Mouse (Mus musculus): ENCODE measurements around the gene Rasl2-9. TPM values are rescaled to one million over a fixed set of nuclear protein-coding genes. Genes with fewer than 3 reads are reported as not detected.

Rasl2-9 gene
- polyA plus RNA-seq, 2 experiments, result 0.34 to 0.43 TPM

DNA sequence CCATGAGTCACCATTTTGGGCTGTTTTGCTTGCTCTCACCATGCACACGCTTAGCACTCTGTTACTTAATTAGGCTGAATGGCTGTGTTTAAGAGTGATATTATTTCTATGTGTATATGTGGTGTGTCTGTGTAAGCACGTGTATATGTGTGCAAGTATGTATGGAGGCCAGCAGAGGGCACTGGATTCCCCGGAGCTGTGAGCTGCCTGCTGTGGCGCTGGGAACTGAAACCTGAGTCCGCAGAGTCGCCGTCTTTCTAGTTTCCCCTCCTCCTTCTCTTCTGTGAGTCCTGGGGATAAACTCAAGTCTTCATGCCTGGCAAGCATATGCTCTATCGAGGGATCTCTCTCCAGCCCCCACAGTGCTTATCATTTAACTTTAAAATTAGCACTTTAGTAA is 16.4 kb downstream of the Rasl2-9 start:
- Histone ChIP-seq H3K4me2 (replicated peaks; ENCODE audit: low read depth, low read length, severe bottlenecking) (no peak overlapping the region), H3K27me3 (ENCODE audit: control insufficient read depth, insufficient read depth, low read length) (no peaks in the 10 kb centered on the region), H3K36me3 (ENCODE audit: control insufficient read depth, insufficient read depth, low read length) (no peaks in the 10 kb centered on the region), H3K4me1 (ENCODE audit: control insufficient read depth, insufficient read depth, low read length) (no peaks in the 10 kb centered on the region), H3K4me3 (replicated peaks; ENCODE audit: low read length) (no peak overlapping the region), H3K9ac (ENCODE audit: low read depth, low read length, severe bottlenecking) (no peak overlapping the region), H3K27ac (replicated peaks; ENCODE audit: low read depth, low read length) (no peak overlapping the region), H3K9me3 (ENCODE audit: control insufficient read depth, low read length) (0 out of 2 replicates have a peak, but pooled peaks cover 4% of the 10 kb centered on the region)
- ATAC-seq (ENCODE audit: low FRiP score, low read depth) (no peak), DNase-seq (ENCODE audit: low spot score) (no peak)
- TF ChIP-seq POLR2A (IDR thresholded peaks at IDR 0.05; ENCODE audit: borderline replicate concordance, extremely low read depth, insufficient read depth, insufficient read length), result no peak
- 89% methylated on average over 8 of the region's 8 CpGs for WGBS

DNA sequence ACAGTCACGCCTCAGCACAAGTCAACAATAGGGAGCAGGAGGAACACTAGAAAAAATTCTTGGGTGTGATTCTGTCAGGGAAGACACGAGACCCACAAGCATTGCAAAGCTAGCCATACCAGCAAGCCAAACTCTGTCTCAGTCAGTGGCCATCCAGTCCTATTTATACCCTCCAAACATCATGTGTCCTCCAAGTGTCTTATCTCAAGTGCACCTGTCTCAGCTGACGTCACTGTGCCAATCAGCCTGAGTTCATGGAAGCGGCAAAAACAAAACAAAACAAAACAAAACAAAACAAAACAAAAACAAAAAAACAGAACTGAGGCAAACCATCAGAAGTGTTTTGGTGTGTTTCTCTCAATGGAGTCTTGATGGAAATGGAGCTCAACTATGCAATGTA is 17.5 kb downstream of the Rasl2-9 start:
- ATAC-seq (ENCODE audit: low FRiP score, low read depth) (no peak), DNase-seq (ENCODE audit: low spot score) (no peak)
- H3K4me1 ChIP-seq (ENCODE audit: control insufficient read depth, insufficient read depth, low read length), result no peaks in the 10 kb centered on the region
- no peaks in the 10 kb centered on the region for H3K27me3 ChIP-seq (ENCODE audit: control insufficient read depth, insufficient read depth, low read length)
- no peak overlapping the region for H3K4me2 ChIP-seq (replicated peaks; ENCODE audit: low read depth, low read length, severe bottlenecking)
- H3K9me3 ChIP-seq (ENCODE audit: control insufficient read depth, low read length), result 0 out of 2 replicates have a peak, but pooled peaks cover 4% of the 10 kb centered on the region
- no peak overlapping the region for H3K4me3 ChIP-seq (replicated peaks; ENCODE audit: low read length)
- no peak overlapping the region for H3K9ac ChIP-seq (ENCODE audit: low read depth, low read length, severe bottlenecking)
- H3K36me3 ChIP-seq (ENCODE audit: control insufficient read depth, insufficient read depth, low read length), result no peaks in the 10 kb centered on the region
- WGBS, result 86% methylated on average over 4 of the region's 4 CpGs
- H3K27ac ChIP-seq (replicated peaks; ENCODE audit: low read depth, low read length), result no peak overlapping the region
- TF ChIP-seq POLR2A (IDR thresholded peaks at IDR 0.05; ENCODE audit: borderline replicate concordance, extremely low read depth, insufficient read depth, insufficient read length), result no peak

DNA sequence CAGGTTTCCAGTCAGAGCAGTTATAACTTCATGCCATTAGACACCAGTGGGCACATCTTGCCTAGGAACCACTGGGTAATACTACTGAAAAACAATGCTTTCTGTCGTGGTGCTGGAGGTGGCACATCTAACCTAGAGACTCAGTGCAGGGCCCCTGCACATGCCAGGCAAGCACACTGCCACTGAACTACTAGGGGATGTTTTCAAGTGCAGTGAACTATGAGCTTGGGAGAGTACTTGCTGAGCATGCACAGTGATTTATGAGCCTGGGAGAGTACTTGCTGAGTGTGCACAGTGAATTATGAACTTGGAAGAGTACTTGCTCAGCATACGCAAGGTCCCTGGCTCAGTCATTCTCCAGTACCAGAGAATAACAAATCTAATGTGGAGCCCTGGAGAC is 23.2 kb downstream of the Rasl2-9 start:
- WGBS, result 87% methylated on average over 2 of the region's 2 CpGs
- no peak for TF ChIP-seq POLR2A (IDR thresholded peaks at IDR 0.05; ENCODE audit: borderline replicate concordance, extremely low read depth, insufficient read depth, insufficient read length)
- no peak for ATAC-seq (ENCODE audit: low FRiP score, low read depth)

DNA sequence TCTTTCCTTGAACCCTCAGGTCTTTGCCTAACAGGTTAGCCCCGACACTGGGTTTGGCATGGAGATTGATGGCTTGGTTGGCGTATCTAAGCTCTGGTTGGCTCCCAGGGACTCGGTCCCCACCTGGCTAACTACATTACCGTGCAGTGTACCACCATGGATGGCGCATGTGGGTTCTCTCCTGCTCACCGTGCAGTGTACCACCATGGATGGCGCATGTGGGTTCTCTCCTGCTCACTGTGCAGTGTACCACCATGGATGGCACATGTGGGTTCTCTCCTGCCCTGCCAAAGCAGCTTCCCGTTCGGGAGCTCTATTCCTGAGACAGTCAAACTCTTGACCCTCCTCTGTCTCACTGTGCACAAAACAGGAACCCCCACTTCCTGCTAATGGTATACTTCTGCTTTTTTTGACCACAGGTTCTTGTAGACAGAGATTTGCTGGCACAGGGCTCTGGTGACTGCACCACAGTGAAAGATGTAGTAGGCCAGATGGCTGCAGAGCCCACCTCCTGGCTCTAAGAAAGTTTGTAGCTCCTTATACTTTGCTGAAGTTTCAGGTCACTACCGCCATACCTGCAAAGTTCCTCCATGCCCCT is 24.6 kb downstream of the Rasl2-9 start:
- DNase-seq (ENCODE audit: low spot score), result no peak
- H3K9ac ChIP-seq (ENCODE audit: low read depth, low read length, severe bottlenecking), result no peak overlapping the region
- peaks cover 30% of the 10 kb centered on the region for H3K36me3 ChIP-seq (ENCODE audit: control insufficient read depth, insufficient read depth, low read length)
- no peaks in the 10 kb centered on the region for H3K9me3 ChIP-seq (ENCODE audit: control insufficient read depth, low read length)
- ATAC-seq (ENCODE audit: low FRiP score, low read depth), result no peak; the same call in 1 of the 2 replicates
- TF ChIP-seq POLR2A (IDR thresholded peaks at IDR 0.05; ENCODE audit: borderline replicate concordance, extremely low read depth, insufficient read depth, insufficient read length), result no peak
- no peak overlapping the region for H3K4me2 ChIP-seq (replicated peaks; ENCODE audit: low read depth, low read length, severe bottlenecking)
- 93% methylated on average over 10 of the region's 10 CpGs for WGBS
- H3K27me3 ChIP-seq (ENCODE audit: control insufficient read depth, insufficient read depth, low read length), result no peaks in the 10 kb centered on the region
- H3K4me3 ChIP-seq (replicated peaks; ENCODE audit: low read length), result no peak overlapping the region
- no peaks in the 10 kb centered on the region for H3K4me1 ChIP-seq (ENCODE audit: control insufficient read depth, insufficient read depth, low read length)
- H3K27ac ChIP-seq (replicated peaks; ENCODE audit: low read depth, low read length), result no peak overlapping the region

More for the DNA sequence above, 23.2 kb downstream of the Rasl2-9 start:
- Histone ChIP-seq H3K4me2 (replicated peaks; ENCODE audit: low read depth, low read length, severe bottlenecking) (no peak overlapping the region), H3K27ac (replicated peaks; ENCODE audit: low read depth, low read length) (no peak overlapping the region), H3K9ac (ENCODE audit: low read depth, low read length, severe bottlenecking) (no peak overlapping the region), H3K36me3 (ENCODE audit: control insufficient read depth, insufficient read depth, low read length) (peaks cover 16% of the 10 kb centered on the region), H3K9me3 (ENCODE audit: control insufficient read depth, low read length) (no peaks in the 10 kb centered on the region), H3K4me1 (ENCODE audit: control insufficient read depth, insufficient read depth, low read length) (no peaks in the 10 kb centered on the region), H3K27me3 (ENCODE audit: control insufficient read depth, insufficient read depth, low read length) (no peaks in the 10 kb centered on the region), H3K4me3 (replicated peaks; ENCODE audit: low read length) (no peak overlapping the region)
- no peak for DNase-seq (ENCODE audit: low spot score)

DNA sequence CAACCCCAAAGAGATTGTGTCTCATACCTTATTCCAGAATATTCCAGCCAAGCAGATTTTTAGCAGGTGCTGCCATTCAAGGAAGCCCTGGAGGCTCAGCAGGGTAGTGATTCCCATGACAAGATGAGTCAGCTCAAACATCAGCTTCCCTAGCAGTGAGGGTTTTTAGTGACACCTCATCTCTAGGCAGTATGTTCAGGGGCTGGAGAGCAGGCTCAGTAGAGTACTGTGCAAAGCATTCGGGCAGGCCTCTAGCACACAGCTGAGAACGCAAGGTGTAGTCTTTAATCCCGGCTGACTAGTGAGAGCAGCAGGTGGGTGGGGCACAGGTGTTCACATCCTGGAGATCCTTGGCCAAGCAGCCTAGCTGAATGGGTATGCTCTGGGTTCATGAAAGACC is 26.0 kb downstream of the Rasl2-9 start:
- Histone ChIP-seq H3K36me3 (ENCODE audit: control insufficient read depth, insufficient read depth, low read length) (peaks cover 44% of the 10 kb centered on the region), H3K4me2 (replicated peaks; ENCODE audit: low read depth, low read length, severe bottlenecking) (no peak overlapping the region), H3K4me1 (ENCODE audit: control insufficient read depth, insufficient read depth, low read length) (no peaks in the 10 kb centered on the region), H3K4me3 (replicated peaks; ENCODE audit: low read length) (no peak overlapping the region), H3K27me3 (ENCODE audit: control insufficient read depth, insufficient read depth, low read length) (no peaks in the 10 kb centered on the region), H3K27ac (replicated peaks; ENCODE audit: low read depth, low read length) (no peak overlapping the region), H3K9me3 (ENCODE audit: control insufficient read depth, low read length) (no peaks in the 10 kb centered on the region), H3K9ac (ENCODE audit: low read depth, low read length, severe bottlenecking) (no peak overlapping the region)
- no peak for TF ChIP-seq POLR2A (IDR thresholded peaks at IDR 0.05; ENCODE audit: borderline replicate concordance, extremely low read depth, insufficient read depth, insufficient read length)
- no peak for DNase-seq (ENCODE audit: low spot score)
- 70% methylated on average over 3 of the region's 3 CpGs for WGBS
- no peak for ATAC-seq (ENCODE audit: low FRiP score, low read depth)

Measured in limb, embryonic 14.5 days (tissue).